Mouse (Mus musculus) kidney, adult 8-10 months (tissue): Measurements from ENCODE around the gene Pfkp.

ENCODE experiments used
- DNase-seq, 2 experiments: peaks; one replicate each; pipeline ENCODE4 v3.0.0; 2022

Pfkp gene

DNA sequence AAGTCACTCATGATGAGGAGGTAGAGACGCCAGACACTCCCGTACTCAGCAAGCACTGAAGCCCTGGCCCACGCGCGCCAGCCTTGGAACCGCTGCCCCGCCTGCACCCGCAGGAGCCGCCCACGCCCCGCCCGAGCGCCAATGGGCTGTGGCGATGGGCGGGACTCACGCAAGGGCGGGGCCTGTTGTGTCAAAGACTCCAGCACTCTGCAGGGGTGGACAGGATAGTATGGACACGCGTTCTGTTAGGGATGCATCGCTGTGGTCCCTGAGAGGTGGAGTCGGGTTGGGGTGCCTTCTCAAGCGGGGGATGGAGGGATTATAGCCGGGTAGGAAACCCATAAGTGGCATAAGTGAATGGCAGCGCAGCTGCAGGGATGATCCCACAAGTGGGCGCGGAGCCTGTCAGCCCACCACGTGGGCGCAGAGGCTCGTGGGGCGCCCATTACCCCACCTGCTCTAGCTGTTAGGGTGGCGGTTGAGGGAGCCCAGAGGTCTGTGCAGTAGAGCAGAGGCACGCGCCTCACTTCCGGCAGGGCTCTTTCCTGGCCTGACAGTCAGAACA, at the start of gene Pfkp:
Gene Pfkp, minus strand, starts transcription at position 109 of the 565 bp plus-strand sequence.
- DNase-seq = peak; percentile 85

DNA sequence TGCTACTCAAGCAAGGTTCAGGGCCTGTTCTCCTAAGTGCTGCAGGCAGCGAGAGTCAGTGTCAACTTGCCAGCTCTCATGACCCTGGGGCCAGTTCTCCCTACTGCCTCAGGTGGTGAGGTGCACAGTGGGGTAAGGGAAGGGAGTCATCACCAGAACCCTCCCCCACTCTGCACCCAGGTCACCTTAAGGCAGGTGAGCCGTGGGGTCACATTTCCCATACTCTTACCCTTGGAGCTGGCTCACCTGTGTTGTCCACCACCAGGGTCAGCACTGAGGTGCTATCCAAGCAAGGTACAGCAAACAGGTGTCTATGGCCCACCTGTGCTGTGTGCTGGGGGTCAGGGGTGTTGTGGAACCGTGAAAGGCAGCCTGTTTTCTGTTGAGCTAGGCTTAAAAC, 42.0 kb upstream of the Pfkp start:
- no peak for DNase-seq

DNA sequence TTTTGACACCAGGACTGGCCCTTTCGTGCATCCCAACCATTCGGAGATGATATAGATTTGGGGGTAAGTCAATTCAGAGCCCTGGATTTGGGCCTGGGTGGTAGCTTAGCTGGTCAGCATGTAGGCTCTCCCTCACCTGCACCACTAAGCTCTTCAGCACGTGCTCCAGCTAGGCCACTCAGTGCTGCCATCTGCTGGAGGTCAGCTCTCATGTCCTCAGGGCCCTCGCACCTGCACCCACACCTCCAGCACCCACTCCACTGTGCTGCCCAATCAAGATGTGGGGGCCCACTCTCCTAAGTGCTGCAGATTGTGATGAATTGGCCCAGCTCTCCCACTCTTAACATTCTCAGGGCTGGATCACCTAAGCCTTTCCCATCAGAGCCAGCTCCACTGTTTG, 41.4 kb upstream of the Pfkp start:
- peak; percentile 19 to 57 for DNase-seq

DNA sequence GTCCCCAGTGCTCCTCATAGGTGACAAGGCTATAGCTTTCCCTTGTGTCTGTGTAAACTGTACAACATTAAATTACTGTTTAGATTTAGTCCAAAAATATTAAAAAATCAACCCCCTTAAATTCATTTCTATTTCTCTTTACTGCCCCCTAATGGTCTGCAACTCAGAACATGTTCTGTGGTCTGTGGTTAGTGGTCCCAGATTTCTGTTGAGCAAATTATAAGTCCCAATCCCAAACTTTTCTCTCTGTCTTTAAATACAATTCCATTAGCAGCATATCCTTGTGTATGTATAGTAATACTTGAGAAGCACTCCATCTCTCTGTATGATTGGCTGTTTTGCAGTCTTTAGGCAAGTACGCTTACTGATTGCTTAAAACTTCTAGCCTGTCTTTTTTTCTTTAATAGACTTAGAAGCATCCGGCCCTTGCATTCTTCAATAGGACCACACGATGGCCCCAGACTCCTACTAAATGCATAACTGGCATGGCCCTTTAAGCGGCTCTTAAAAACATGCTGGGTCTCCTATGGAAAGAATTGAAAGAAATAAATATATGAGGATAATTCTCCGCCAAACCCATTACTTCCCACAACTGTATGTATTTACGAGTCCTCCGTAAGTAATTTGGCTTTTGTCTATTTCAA, 40.3 kb upstream of the Pfkp start:
- DNase-seq = peak; percentile 30 to 48

DNA sequence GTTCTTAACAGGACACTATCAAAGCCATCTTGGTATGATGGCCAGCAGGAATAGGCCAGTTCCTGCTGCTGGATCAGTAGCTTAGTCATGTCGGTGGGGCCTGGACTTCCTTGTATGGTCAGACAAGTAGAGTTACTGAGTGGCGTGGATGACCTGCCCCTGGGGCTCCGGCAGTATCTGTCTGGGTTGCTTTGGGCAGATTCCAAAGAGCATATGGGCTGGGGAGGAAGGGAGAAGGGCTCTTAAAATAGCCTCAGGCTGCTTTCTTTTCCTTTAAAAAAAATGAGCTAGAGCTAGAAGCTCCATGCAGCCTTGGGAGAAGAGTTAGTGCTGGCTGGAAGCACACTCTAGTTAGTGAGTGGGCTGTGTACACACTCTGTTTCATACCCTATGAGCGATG, 18.3 kb upstream of the Pfkp start:
- no peak for DNase-seq

GRCm38 (mm10) chr13:6665506-6665905, 16.9 kb upstream of the Pfkp start:
- no peak for DNase-seq

DNA sequence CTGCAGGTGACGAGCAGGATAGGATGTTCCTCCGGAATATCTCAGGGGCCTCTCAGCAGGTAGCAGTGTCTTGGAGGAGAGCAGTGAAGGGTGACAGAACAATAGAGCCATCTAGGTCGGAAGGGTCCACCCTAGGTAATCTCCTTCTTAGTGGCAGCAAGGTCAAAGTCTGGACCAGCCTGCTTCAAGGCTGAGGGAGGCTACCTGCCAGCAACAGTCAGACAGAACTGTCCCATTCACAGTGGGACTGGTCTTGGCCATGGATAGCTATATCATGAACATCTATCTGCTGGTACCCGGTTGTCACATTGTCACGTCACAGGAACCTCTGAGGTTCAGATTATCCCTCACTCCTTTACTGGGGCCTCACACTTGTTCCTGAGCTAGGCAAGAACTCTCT, 15.6 kb upstream of the Pfkp start:
- no peak for DNase-seq

- no peak for DNase-seq
Measured at GRCm38 (mm10) chr13:6659314-6659713, 10.7 kb upstream of the Pfkp start.

- DNase-seq = no peak
Measured at GRCm38 (mm10) chr13:6657300-6657699, 8.7 kb upstream of the Pfkp start.

DNA sequence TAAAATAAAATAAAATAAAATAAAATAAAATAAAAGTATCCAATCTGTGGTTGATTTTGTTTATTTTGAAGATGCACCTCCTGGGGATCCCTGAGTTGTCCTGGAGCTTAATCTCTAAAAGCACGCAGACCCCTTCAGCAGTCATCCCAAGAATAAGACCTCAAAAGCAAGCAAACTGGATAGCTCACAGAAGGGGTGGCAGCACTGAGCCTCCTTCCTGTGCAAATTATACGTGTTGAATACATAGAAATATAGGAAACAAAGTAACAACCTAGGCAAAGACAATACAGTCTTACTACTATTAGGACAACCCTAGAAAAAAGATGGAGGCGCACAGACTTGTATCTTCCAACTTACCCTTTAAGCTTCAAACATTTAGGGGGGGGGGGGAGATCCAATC, 965 bp upstream of the Pfkp start:
- DNase-seq = no peak

GRCm38 (mm10) chr13:6647992-6648668, 447 bp downstream of the Pfkp start:
- no peak for DNase-seq

- DNase-seq = peak; percentile 51 to 62
Measured at GRCm38 (mm10) chr13:6647067-6647991, 1.2 kb downstream of the Pfkp start.

- DNase-seq = no peak
Measured at GRCm38 (mm10) chr13:6646674-6647066, 1.9 kb downstream of the Pfkp start.

- DNase-seq = no peak
Measured at GRCm38 (mm10) chr13:6646266-6646665, 2.3 kb downstream of the Pfkp start.

- no peak for DNase-seq
Measured at GRCm38 (mm10) chr13:6643968-6644367, 4.6 kb downstream of the Pfkp start.

DNA sequence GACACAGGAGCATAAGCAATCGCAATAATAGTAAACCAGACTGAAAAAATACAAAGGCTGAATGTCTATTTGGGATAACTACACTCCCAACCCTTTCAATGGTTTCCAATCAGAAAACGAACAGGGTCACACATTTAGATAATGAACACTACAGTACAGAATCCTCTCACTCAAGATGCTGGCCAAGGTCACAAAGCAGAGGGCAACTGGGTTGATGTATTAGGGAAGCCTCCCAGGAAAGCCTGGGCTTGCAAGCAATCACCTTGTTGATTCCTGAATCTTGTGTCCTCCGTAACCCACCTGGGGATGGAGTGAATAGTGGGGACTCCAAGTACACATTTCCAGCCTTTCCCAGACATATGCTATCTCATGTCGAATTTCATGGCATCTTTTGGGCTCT, 5.6 kb downstream of the Pfkp start:
- DNase-seq = no peak

DNA sequence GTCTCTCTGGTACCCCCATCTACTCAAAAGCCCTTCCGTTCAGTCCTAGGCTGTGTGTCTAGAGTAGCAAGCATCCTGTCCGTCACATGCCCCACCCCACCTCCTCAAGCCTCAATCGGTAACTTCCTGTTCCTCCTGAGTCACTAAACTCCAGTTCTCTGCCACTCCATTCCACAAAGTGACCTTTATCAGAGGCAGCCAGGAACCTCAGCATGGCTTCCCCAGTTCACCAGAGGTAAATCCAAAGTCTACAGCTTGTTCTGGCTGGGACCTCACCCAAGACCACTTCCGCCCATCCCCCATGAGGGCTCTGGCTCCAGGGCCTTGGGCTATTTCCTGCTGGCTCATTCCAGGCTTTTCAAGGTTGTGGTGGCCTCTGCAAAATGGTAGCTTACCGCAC, 6.1 kb downstream of the Pfkp start:
- peak; percentile 53 to 70 for DNase-seq

- no peak for DNase-seq
Measured at GRCm38 (mm10) chr13:6641497-6641896, 7.1 kb downstream of the Pfkp start.

DNA sequence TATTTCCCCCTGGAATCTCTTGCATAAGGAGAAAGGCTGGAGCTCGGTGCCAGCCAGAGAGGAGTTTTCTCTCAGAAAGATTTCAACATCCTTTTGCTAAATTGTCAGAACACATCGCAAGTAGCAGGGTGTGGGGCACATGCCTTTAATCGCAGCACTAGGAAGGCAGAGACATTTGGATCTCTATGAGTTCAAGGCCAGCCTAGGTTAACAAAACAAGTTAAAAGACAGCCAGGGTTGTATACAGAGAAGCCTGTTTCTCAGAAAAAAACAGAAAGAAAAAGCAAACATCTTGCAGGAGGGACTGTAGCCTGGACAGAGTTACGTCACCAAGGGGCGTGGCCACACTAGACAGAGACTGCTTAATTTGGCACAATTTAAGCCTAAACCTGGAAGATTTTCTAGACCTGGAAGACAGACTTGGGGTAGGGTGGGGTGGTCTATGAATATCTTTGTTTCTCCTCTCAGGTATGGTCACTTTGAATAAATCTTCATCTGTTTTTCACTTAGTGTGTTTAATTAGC, 9.0 kb downstream of the Pfkp start:
- DNase-seq = no peak

DNA sequence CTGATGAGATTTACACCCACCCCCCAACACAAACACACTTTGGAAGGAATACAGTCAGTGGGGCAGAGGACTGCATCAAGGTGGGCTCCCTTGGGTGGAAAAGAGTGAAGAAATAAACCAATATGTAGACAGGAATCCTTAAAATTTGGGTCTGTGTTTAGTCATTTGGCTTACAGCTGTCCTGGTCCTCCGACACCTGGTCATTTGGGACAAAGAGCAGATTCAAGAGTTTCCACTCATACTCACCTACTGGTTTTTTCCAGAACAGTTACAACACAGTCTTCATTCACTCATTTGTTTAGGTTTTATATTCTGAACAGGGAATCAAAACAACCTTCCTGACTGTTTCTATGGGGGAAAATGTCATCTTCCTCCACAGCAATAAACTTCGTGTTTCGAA, 9.6 kb downstream of the Pfkp start:
- no peak for DNase-seq

DNA sequence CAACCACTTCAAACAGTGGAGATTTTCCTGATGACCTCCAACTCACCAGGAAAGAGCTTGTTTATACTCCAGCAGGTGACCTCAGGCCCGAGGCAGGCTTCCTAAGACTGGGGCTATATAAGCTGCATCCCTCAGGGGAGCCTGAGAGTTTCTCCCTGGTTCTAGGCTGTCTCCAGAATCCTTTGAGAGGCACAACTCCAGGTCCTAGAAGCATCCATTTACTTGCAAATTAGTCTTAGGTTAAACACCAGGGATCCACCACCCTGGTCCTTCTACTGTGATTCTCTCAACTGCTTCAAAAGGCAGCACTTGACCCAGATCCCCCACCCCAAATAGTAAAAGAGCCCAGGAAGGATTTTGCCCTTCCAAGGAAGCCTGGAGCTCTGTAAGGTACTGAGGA, 10.2 kb downstream of the Pfkp start:
- no peak for DNase-seq

GRCm38 (mm10) chr13:6637534-6638124, 10.9 kb downstream of the Pfkp start:
- no peak for DNase-seq

GRCm38 (mm10) chr13:6636976-6637375, 11.6 kb downstream of the Pfkp start:
- no peak for DNase-seq
